Mouse (Mus musculus): ENCODE results near the gene 1110065P20Rik. TPM values are rescaled to one million over a fixed set of nuclear protein-coding genes. Genes with fewer than 3 reads are reported as not detected.

Gene 1110065P20Rik
- total and polyA plus RNA-seq, 2 experiments from 2014 or later = 141 to 181 TPM

- H3K9ac ChIP-seq (replicated peaks; ENCODE audit: low read length, poor library complexity, severe bottlenecking) = no peak overlapping the region
- no peak overlapping the region for H3K4me2 ChIP-seq (ENCODE audit: low read depth, low read length, poor library complexity, severe bottlenecking)
- TF ChIP-seq CTCF (IDR thresholded peaks at IDR 0.05) = peak; percentile 62
- no peak for ATAC-seq (ENCODE audit: low FRiP score)
- H3K4me1 ChIP-seq (ENCODE audit: insufficient read depth, low read length) = no peaks in the 10 kb centered on the region
- H3K4me3 ChIP-seq (ENCODE audit: low read depth, low read length) = no peak overlapping the region
- H3K27me3 ChIP-seq (ENCODE audit: insufficient read depth, low read length) = no peaks in the 10 kb centered on the region
- no peaks in the 10 kb centered on the region for H3K9me3 ChIP-seq (ENCODE audit: low read length)
- DNase-seq (ENCODE audit: low spot score) = no peak
- no peaks in the 10 kb centered on the region for H3K36me3 ChIP-seq (ENCODE audit: insufficient read depth, low read length)
- no peak overlapping the region for H3K27ac ChIP-seq (ENCODE audit: low read depth, low read length)
- 91% methylated on average over 1 of the region's 1 CpGs for WGBS
These were observed 21.7 kb upstream of the 1110065P20Rik start for GRCm38 (mm10) chr4:124872719-124873118.

DNA sequence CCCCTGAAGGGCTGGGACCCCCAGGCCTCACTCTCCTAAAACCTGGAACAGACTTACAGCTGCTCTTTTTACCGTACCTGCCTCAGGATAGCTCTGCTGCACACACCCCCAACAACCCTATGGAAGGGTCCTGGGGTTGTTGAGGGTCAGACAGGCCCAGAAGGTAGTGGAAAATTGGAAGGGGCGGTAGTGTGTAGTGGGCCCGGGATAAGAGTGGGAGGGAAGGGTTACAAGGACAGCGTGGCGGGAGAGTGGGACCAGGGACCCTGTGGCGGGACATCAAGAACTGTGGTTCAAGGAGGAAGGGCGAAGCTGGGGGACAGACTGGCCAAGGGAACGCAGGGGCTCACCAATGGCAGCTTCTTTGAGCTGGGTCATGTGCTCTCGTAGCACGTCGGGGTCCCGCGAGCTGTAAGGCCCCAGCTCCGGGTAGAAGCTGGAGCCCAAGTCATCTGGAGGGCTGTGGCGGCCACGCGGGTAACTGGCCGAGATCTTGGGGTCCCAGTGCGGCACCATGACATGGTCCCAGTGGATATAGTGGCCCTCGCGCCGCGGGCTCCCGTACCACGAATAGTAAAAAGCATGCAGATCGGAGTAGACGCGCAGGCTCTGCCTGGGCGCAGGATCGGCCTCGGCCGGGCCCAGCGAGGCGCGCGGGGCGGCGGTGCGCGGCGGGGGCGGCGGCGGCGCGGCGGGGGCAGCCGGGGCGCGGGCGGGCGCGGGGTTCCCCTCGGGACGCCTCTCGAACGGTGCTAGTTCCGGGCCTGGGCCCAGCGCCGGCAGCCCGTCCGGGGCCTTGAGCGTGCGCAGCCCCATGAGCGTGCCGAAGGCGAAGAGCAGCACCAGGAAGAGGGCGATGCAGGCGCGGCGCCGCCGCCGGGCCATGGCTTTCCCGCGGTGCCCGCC, 10.5 kb upstream of the 1110065P20Rik start, which contains the start of gene Maneal:
Gene Maneal, minus strand, starts transcription at position 889 of the 906 bp plus-strand sequence.
- Histone ChIP-seq H3K36me3 (ENCODE audit: insufficient read depth, low read length) (peaks cover 22% of the 10 kb centered on the region), H3K4me2 (ENCODE audit: low read depth, low read length, poor library complexity, severe bottlenecking) (peak within 1 kb of the TSS; percentile 84), H3K9me3 (ENCODE audit: low read length) (no peaks in the 10 kb centered on the region), H3K4me1 (ENCODE audit: insufficient read depth, low read length) (peaks cover 12% of the 10 kb centered on the region; the same call in 1 of the 2 replicates), H3K9ac (replicated peaks; ENCODE audit: low read length, poor library complexity, severe bottlenecking) (peak within 1 kb of the TSS; percentile 76), H3K4me3 (ENCODE audit: low read depth, low read length) (peak within 1 kb of the TSS; percentile 54), H3K27ac (ENCODE audit: low read depth, low read length) (peak within 1 kb of the TSS; percentile 69), H3K27me3 (ENCODE audit: insufficient read depth, low read length) (no peaks in the 10 kb centered on the region)
- peak; percentile 47 for DNase-seq (ENCODE audit: low spot score)
- 3% methylated on average over 58 of the region's 77 CpGs for WGBS
- ATAC-seq (ENCODE audit: low FRiP score) = peak; percentile 61; the same call in 1 of the 2 replicates
- TF ChIP-seq CTCF (IDR thresholded peaks at IDR 0.05) = no peak

- no peak for TF ChIP-seq CTCF (IDR thresholded peaks at IDR 0.05)
- 22% methylated on average over 7 of the region's 7 CpGs for WGBS
- ATAC-seq (ENCODE audit: low FRiP score) (no peak), DNase-seq (ENCODE audit: low spot score) (peak; percentile 50)
- Histone ChIP-seq H3K36me3 (ENCODE audit: insufficient read depth, low read length) (peaks cover 33% of the 10 kb centered on the region), H3K4me2 (ENCODE audit: low read depth, low read length, poor library complexity, severe bottlenecking) (peak overlapping the region; percentile 84), H3K27me3 (ENCODE audit: insufficient read depth, low read length) (no peaks in the 10 kb centered on the region), H3K9ac (replicated peaks; ENCODE audit: low read length, poor library complexity, severe bottlenecking) (no peak overlapping the region; the same call in 1 of the 2 replicates), H3K4me3 (ENCODE audit: low read depth, low read length) (no peak overlapping the region), H3K27ac (ENCODE audit: low read depth, low read length) (no peak overlapping the region), H3K9me3 (ENCODE audit: low read length) (no peaks in the 10 kb centered on the region), H3K4me1 (ENCODE audit: insufficient read depth, low read length) (peaks cover 12% of the 10 kb centered on the region; the same call in 1 of the 2 replicates)
These were observed 9.4 kb upstream of the 1110065P20Rik start for GRCm38 (mm10) chr4:124860446-124860845.

DNA sequence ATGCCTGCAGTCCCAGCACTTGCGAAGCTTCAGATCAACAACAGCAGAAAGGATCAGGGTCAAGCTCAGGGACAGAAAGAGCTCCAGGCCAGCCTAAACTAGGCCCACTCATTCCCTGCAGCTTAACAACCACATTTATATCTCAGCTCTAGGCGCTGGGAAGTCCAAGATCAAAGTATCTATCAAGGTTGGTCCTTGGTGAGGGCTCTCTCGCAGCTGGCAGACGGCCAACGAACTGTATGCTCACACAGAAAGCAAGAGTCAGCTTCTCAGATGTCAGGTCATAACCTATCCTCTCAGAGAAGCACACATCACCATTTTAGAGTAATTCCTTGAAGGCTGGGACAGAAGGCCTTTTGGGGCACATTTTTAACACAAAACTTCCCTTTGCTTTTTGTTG, 7.4 kb upstream of the 1110065P20Rik start:
- TF ChIP-seq CTCF (IDR thresholded peaks at IDR 0.05) = no peak
- Histone ChIP-seq H3K27me3 (ENCODE audit: insufficient read depth, low read length) (no peaks in the 10 kb centered on the region), H3K9ac (replicated peaks; ENCODE audit: low read length, poor library complexity, severe bottlenecking) (no peak overlapping the region), H3K27ac (ENCODE audit: low read depth, low read length) (no peak overlapping the region), H3K9me3 (ENCODE audit: low read length) (no peaks in the 10 kb centered on the region), H3K4me3 (ENCODE audit: low read depth, low read length) (no peak overlapping the region), H3K4me2 (ENCODE audit: low read depth, low read length, poor library complexity, severe bottlenecking) (no peak overlapping the region), H3K4me1 (ENCODE audit: insufficient read depth, low read length) (peaks cover 12% of the 10 kb centered on the region; the same call in 1 of the 2 replicates), H3K36me3 (ENCODE audit: insufficient read depth, low read length) (peaks cover 49% of the 10 kb centered on the region)
- ATAC-seq (ENCODE audit: low FRiP score) = no peak
- WGBS = 80% methylated on average over 5 of the region's 5 CpGs
- DNase-seq (ENCODE audit: low spot score) = no peak

GRCm38 (mm10) chr4:124856294-124856693, 5.3 kb upstream of the 1110065P20Rik start:
- Histone ChIP-seq H3K36me3 (ENCODE audit: insufficient read depth, low read length) (peaks cover 54% of the 10 kb centered on the region), H3K27ac (ENCODE audit: low read depth, low read length) (no peak overlapping the region), H3K9me3 (ENCODE audit: low read length) (no peaks in the 10 kb centered on the region), H3K4me2 (ENCODE audit: low read depth, low read length, poor library complexity, severe bottlenecking) (no peak overlapping the region), H3K9ac (replicated peaks; ENCODE audit: low read length, poor library complexity, severe bottlenecking) (no peak overlapping the region), H3K4me1 (ENCODE audit: insufficient read depth, low read length) (peaks cover 14% of the 10 kb centered on the region; the same call in 1 of the 2 replicates), H3K27me3 (ENCODE audit: insufficient read depth, low read length) (no peaks in the 10 kb centered on the region), H3K4me3 (ENCODE audit: low read depth, low read length) (no peak overlapping the region)
- ATAC-seq (ENCODE audit: low FRiP score) = no peak
- DNase-seq (ENCODE audit: low spot score) = no peak
- no peak for TF ChIP-seq CTCF (IDR thresholded peaks at IDR 0.05)
- WGBS = 97% methylated on average over 8 of the region's 8 CpGs

Measured in midbrain, postnatal 0 days (tissue).